Mouse (Mus musculus) spleen, adult 2 months (tissue): ENCODE measurements around the gene Pck2.

ENCODE experiments used
- CTCF ChIP-seq: fragments of 200-500 bp; IDR thresholded peaks from 2 replicates; pipeline ENCODE4 v1.5.1; 2011; ENCODE audit warnings: mild to moderate bottlenecking, inconsistent platforms; ENCODE audit not compliant: insufficient read depth, insufficient read length, insufficient replicate concordance; ENCODE audit errors: extremely low read depth
- POLR2A ChIP-seq: fragments of 200-500 bp; IDR thresholded peaks from 2 replicates; pipeline ENCODE4 v1.6.1; 2011; ENCODE audit warnings: low read depth, low read length, inconsistent platforms

DNA sequence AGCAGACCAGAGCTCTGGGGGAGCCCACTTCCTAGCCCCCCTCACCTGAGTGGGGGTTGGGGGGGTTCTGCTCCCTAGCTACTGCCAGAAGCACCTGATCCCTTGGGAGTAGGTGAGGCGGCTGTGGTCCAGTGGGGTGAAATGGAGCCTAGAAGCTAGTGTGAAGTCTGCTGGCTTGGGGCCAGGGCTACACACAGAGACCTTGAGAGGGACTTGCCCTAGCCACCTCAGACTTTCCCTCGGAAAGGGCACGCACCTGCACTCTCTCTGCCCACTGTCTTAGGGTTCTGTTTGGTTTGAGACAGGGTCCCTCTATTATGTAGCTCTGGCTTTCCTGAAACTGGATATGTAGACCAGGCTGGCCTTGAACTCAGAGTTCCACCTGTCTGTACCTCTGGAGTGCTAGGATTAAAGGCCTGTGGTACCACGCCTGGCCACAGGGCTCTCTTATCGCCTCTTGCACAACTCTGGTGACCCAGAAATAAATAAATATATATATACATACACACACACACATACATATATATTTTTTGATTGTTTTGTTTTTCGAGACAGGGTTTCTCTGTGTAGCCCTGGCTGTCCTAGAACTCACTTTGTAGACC lies 38.7 kb downstream of the Pck2 start:
- TF ChIP-seq CTCF = no peak
- no peak for TF ChIP-seq POLR2A
